Mouse (Mus musculus): ENCODE measurements around the gene Pde4dip. TPM values are rescaled to one million over a fixed set of nuclear protein-coding genes. Genes with fewer than 3 reads are reported as not detected.

Gene Pde4dip
- polyA plus RNA-seq, 1 experiment from 2014 or later, result 99.4 TPM

- Histone ChIP-seq H3K4me1 (ENCODE audit: control insufficient read depth in 2 of 2, insufficient read depth in 2 of 2, low read length in 2 of 2) (peaks cover 26 to 52% of the 10 kb centered on the region in 2 experiments), H3K9ac (ENCODE audit: low read length) (no peak overlapping the region), H3K4me2 (ENCODE audit: low read length) (no peak overlapping the region; the same call in 1 of the 2 replicates), H3K27ac (replicated peaks in 1 of 2; ENCODE audit: control insufficient read depth in 1 of 2, insufficient read depth in 1 of 2, low read depth in 2 of 2, low read length in 2 of 2) (peak overlapping the region; percentile 39; a peak in 3 of 4 replicates), H3K27me3 (ENCODE audit: control insufficient read depth, insufficient read depth, low read length) (no peaks in the 10 kb centered on the region), H3K9me3 (ENCODE audit: control insufficient read depth, low read length) (no peaks in the 10 kb centered on the region), H3K36me3 (ENCODE audit: control insufficient read depth, insufficient read depth, low read length) (no peaks in the 10 kb centered on the region), H3K4me3 (ENCODE audit: control insufficient read depth in 1 of 2, insufficient read depth in 1 of 2, low read depth in 1 of 2, low read length in 2 of 2) (no peak overlapping the region)
- ATAC-seq (ENCODE audit: insufficient number of reproducible peaks, insufficient read depth, low FRiP score, low read depth), result no peak
- whole genome bisulfite sequencing, result 31% methylated on average over 2 of the region's 2 CpGs
Measured at GRCm38 (mm10) chr3:97805559-97805958, 82.9 kb downstream of the Pde4dip start.

- Histone ChIP-seq H3K4me3 (ENCODE audit: control insufficient read depth in 1 of 2, insufficient read depth in 1 of 2, low read depth in 1 of 2, low read length in 2 of 2) (no peak overlapping the region), H3K36me3 (ENCODE audit: control insufficient read depth, insufficient read depth, low read length) (no peaks in the 10 kb centered on the region), H3K4me2 (ENCODE audit: low read length) (no peak overlapping the region), H3K27me3 (ENCODE audit: control insufficient read depth, insufficient read depth, low read length) (no peaks in the 10 kb centered on the region), H3K4me1 (ENCODE audit: control insufficient read depth in 2 of 2, insufficient read depth in 2 of 2, low read length in 2 of 2) (peaks cover 21 to 59% of the 10 kb centered on the region in 2 experiments), H3K27ac (replicated peaks in 1 of 2; ENCODE audit: control insufficient read depth in 1 of 2, insufficient read depth in 1 of 2, low read depth in 2 of 2, low read length in 2 of 2) (peak overlapping the region; percentile 42 to 91), H3K9me3 (ENCODE audit: control insufficient read depth, low read length) (no peaks in the 10 kb centered on the region), H3K9ac (ENCODE audit: low read length) (no peak overlapping the region)
- ATAC-seq (ENCODE audit: insufficient number of reproducible peaks, insufficient read depth, low FRiP score, low read depth), result no peak
- 44% methylated on average over 3 of the region's 3 CpGs for WGBS
Measured at GRCm38 (mm10) chr3:97803675-97804074, 84.8 kb downstream of the Pde4dip start.

- H3K36me3 ChIP-seq (ENCODE audit: control insufficient read depth, insufficient read depth, low read length), result no peaks in the 10 kb centered on the region
- H3K27me3 ChIP-seq (ENCODE audit: control insufficient read depth, insufficient read depth, low read length), result no peaks in the 10 kb centered on the region
- H3K27ac ChIP-seq (replicated peaks in 1 of 2; ENCODE audit: control insufficient read depth in 1 of 2, insufficient read depth in 1 of 2, low read depth in 2 of 2, low read length in 2 of 2), result peak overlapping the region; percentile 91
- no peak overlapping the region for H3K4me3 ChIP-seq (ENCODE audit: control insufficient read depth in 1 of 2, insufficient read depth in 1 of 2, low read depth in 1 of 2, low read length in 2 of 2)
- H3K4me1 ChIP-seq (ENCODE audit: control insufficient read depth in 2 of 2, insufficient read depth in 2 of 2, low read length in 2 of 2), result peaks cover 23 to 63% of the 10 kb centered on the region in 2 experiments
- no peaks in the 10 kb centered on the region for H3K9me3 ChIP-seq (ENCODE audit: control insufficient read depth, low read length)
- H3K9ac ChIP-seq (ENCODE audit: low read length), result peak overlapping the region; percentile 45
- H3K4me2 ChIP-seq (ENCODE audit: low read length), result peak overlapping the region; percentile 41
- WGBS, result 79% methylated on average over 2 of the region's 2 CpGs
- ATAC-seq (ENCODE audit: insufficient number of reproducible peaks, insufficient read depth, low FRiP score, low read depth), result no peak
Measured at GRCm38 (mm10) chr3:97802927-97803326, 85.6 kb downstream of the Pde4dip start.

- H3K4me3 ChIP-seq (ENCODE audit: control insufficient read depth in 1 of 2, insufficient read depth in 1 of 2, low read depth in 1 of 2, low read length in 2 of 2), result no peak overlapping the region
- peak overlapping the region; percentile 91 for H3K27ac ChIP-seq (replicated peaks in 1 of 2; ENCODE audit: control insufficient read depth in 1 of 2, insufficient read depth in 1 of 2, low read depth in 2 of 2, low read length in 2 of 2)
- peak; percentile 84 for ATAC-seq (ENCODE audit: insufficient number of reproducible peaks, insufficient read depth, low FRiP score, low read depth)
- no peaks in the 10 kb centered on the region for H3K27me3 ChIP-seq (ENCODE audit: control insufficient read depth, insufficient read depth, low read length)
- H3K36me3 ChIP-seq (ENCODE audit: control insufficient read depth, insufficient read depth, low read length), result no peaks in the 10 kb centered on the region
- no peaks in the 10 kb centered on the region for H3K9me3 ChIP-seq (ENCODE audit: control insufficient read depth, low read length)
- H3K4me2 ChIP-seq (ENCODE audit: low read length), result peak overlapping the region; percentile 41
- H3K9ac ChIP-seq (ENCODE audit: low read length), result peak overlapping the region; percentile 45
- 33% methylated on average over 5 of the region's 5 CpGs for WGBS
- peaks cover 27 to 68% of the 10 kb centered on the region in 2 experiments for H3K4me1 ChIP-seq (ENCODE audit: control insufficient read depth in 2 of 2, insufficient read depth in 2 of 2, low read length in 2 of 2)
Measured at GRCm38 (mm10) chr3:97802297-97802696, 86.2 kb downstream of the Pde4dip start.

- Histone ChIP-seq H3K4me3 (ENCODE audit: control insufficient read depth in 1 of 2, insufficient read depth in 1 of 2, low read depth in 1 of 2, low read length in 2 of 2) (no peak overlapping the region), H3K27ac (replicated peaks in 1 of 2; ENCODE audit: control insufficient read depth in 1 of 2, insufficient read depth in 1 of 2, low read depth in 2 of 2, low read length in 2 of 2) (peak overlapping the region; percentile 66 to 91), H3K4me2 (ENCODE audit: low read length) (peak overlapping the region; percentile 41), H3K9ac (ENCODE audit: low read length) (peak overlapping the region; percentile 45), H3K4me1 (ENCODE audit: control insufficient read depth in 2 of 2, insufficient read depth in 2 of 2, low read length in 2 of 2) (peaks cover 33 to 79% of the 10 kb centered on the region in 2 experiments), H3K9me3 (ENCODE audit: control insufficient read depth, low read length) (no peaks in the 10 kb centered on the region), H3K36me3 (ENCODE audit: control insufficient read depth, insufficient read depth, low read length) (peaks cover 3% of the 10 kb centered on the region; the same call in 1 of the 2 replicates), H3K27me3 (ENCODE audit: control insufficient read depth, insufficient read depth, low read length) (no peaks in the 10 kb centered on the region)
- WGBS, result 39% methylated on average over 3 of the region's 3 CpGs
- no peak for ATAC-seq (ENCODE audit: insufficient number of reproducible peaks, insufficient read depth, low FRiP score, low read depth)
Measured at GRCm38 (mm10) chr3:97801178-97801699, 87.3 kb downstream of the Pde4dip start.

GRCm38 (mm10) chr3:97800657-97801056 is 87.8 kb downstream of the Pde4dip start:
- no peaks in the 10 kb centered on the region for H3K9me3 ChIP-seq (ENCODE audit: control insufficient read depth, low read length)
- WGBS, result 78% methylated on average over 5 of the region's 5 CpGs
- H3K4me3 ChIP-seq (ENCODE audit: control insufficient read depth in 1 of 2, insufficient read depth in 1 of 2, low read depth in 1 of 2, low read length in 2 of 2), result no peak overlapping the region
- H3K27ac ChIP-seq (replicated peaks in 1 of 2; ENCODE audit: control insufficient read depth in 1 of 2, insufficient read depth in 1 of 2, low read depth in 2 of 2, low read length in 2 of 2), result peak overlapping the region in 1 of 2 experiments; percentile 91; a peak in 2 of 4 replicates
- no peak for ATAC-seq (ENCODE audit: insufficient number of reproducible peaks, insufficient read depth, low FRiP score, low read depth)
- H3K36me3 ChIP-seq (ENCODE audit: control insufficient read depth, insufficient read depth, low read length), result peaks cover 6% of the 10 kb centered on the region; the same call in 1 of the 2 replicates
- no peaks in the 10 kb centered on the region for H3K27me3 ChIP-seq (ENCODE audit: control insufficient read depth, insufficient read depth, low read length)
- peaks cover 33 to 73% of the 10 kb centered on the region in 2 experiments for H3K4me1 ChIP-seq (ENCODE audit: control insufficient read depth in 2 of 2, insufficient read depth in 2 of 2, low read length in 2 of 2)
- H3K4me2 ChIP-seq (ENCODE audit: low read length), result no peak overlapping the region
- H3K9ac ChIP-seq (ENCODE audit: low read length), result no peak overlapping the region

GRCm38 (mm10) chr3:97800004-97800403 is 88.5 kb downstream of the Pde4dip start:
- no peak overlapping the region for H3K4me2 ChIP-seq (ENCODE audit: low read length)
- H3K4me3 ChIP-seq (ENCODE audit: control insufficient read depth in 1 of 2, insufficient read depth in 1 of 2, low read depth in 1 of 2, low read length in 2 of 2), result no peak overlapping the region
- H3K9me3 ChIP-seq (ENCODE audit: control insufficient read depth, low read length), result no peaks in the 10 kb centered on the region
- peak overlapping the region; percentile 44 to 91; a peak in 3 of 4 replicates for H3K27ac ChIP-seq (replicated peaks in 1 of 2; ENCODE audit: control insufficient read depth in 1 of 2, insufficient read depth in 1 of 2, low read depth in 2 of 2, low read length in 2 of 2)
- H3K9ac ChIP-seq (ENCODE audit: low read length), result peak overlapping the region; percentile 32; the same call in 1 of the 2 replicates
- peaks cover 30 to 67% of the 10 kb centered on the region in 2 experiments for H3K4me1 ChIP-seq (ENCODE audit: control insufficient read depth in 2 of 2, insufficient read depth in 2 of 2, low read length in 2 of 2)
- no peaks in the 10 kb centered on the region for H3K27me3 ChIP-seq (ENCODE audit: control insufficient read depth, insufficient read depth, low read length)
- H3K36me3 ChIP-seq (ENCODE audit: control insufficient read depth, insufficient read depth, low read length), result peaks cover 9% of the 10 kb centered on the region; the same call in 1 of the 2 replicates
- 53% methylated on average over 3 of the region's 3 CpGs for WGBS
- ATAC-seq (ENCODE audit: insufficient number of reproducible peaks, insufficient read depth, low FRiP score, low read depth), result no peak
